ENCODE assay signal across 18 mouse cellular contexts in the genomic region with DNA sequence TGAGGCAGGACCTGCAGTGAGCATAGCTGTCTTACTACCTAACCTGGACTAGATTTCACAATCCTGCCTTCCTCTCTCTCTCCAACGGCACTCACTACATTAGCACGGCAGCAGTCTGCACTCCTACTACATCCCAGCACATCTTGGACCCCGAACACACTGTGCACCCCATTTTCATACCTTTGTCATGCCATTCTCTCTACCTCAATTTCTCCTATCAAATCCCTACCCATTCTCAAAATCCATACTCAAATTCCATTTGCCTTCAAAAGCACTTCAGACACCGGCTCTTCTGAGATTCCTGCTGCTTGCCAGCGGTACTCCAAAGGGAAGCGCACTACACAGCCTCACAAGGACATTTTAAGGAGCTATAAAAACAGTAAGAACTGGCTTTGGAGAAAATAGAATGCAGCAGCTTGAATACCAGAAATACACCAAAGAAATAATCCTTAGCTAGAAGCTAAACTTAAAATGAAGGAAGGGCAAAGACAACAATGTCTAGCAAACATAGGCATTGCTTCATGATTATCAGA. TPM values are rescaled to one million over a fixed set of nuclear protein-coding genes. Genes with fewer than 3 reads are reported as not detected.
DNase-seq lines count a peak whose midpoint lies in the region; ATAC-seq and TF ChIP-seq lines count a peak whose summit lies in the region.
"Had no signal": no experiment of that assay in that cellular context is flagged by ENCODE, and none has a peak within 500 bp of the region (broad histone marks: within the 10 kb centered on the region; RNA-seq: fewer than 3 reads in every experiment).

No protein-coding gene starts in this region.

- H3K27me3 ChIP-seq in intestine, embryonic 14.5 days (replicated peaks; ENCODE audit: control insufficient read depth, insufficient read depth, low read length) = no peaks in the 10 kb centered on the region
- H3K27me3 ChIP-seq in intestine, embryonic 15.5 days (replicated peaks) = no peaks in the 10 kb centered on the region
- H3K27me3 ChIP-seq in lung, postnatal 0 days (replicated peaks; ENCODE audit: insufficient read depth, low read length) = no peaks in the 10 kb centered on the region
- no peaks in the 10 kb centered on the region for H3K27me3 ChIP-seq in forebrain, embryonic 15.5 days
- H3K27me3 ChIP-seq in midbrain, embryonic 16.5 days (ENCODE audit: control insufficient read depth, insufficient read depth, low read depth, low read length) = no peaks in the 10 kb centered on the region
- H3K27me3 ChIP-seq: heart, embryonic 13.5 days; stomach, embryonic 15.5 days had no signal

- peaks cover 49% of the 10 kb centered on the region for H3K4me1 ChIP-seq in intestine, embryonic 14.5 days (replicated peaks; ENCODE audit: control insufficient read depth, insufficient read depth, low read length)
- peaks cover 14% of the 10 kb centered on the region for H3K4me1 ChIP-seq in intestine, embryonic 15.5 days (replicated peaks)
- H3K4me1 ChIP-seq in lung, postnatal 0 days (ENCODE audit: insufficient read depth, low read depth, low read length) = peaks cover 8% of the 10 kb centered on the region; the same call in 1 of the 2 replicates
- peaks cover 34% of the 10 kb centered on the region for H3K4me1 ChIP-seq in forebrain, embryonic 15.5 days
- H3K4me1 ChIP-seq in midbrain, embryonic 16.5 days (ENCODE audit: control insufficient read depth, insufficient read depth, low read length) = peaks cover 14% of the 10 kb centered on the region

- no peak overlapping the region for H3K9ac ChIP-seq in intestine, embryonic 14.5 days (ENCODE audit: low read length)
- no peak overlapping the region for H3K9ac ChIP-seq in intestine, embryonic 15.5 days
- H3K9ac ChIP-seq in lung, postnatal 0 days (replicated peaks; ENCODE audit: low read depth) = no peak overlapping the region
- no peak overlapping the region for H3K9ac ChIP-seq in forebrain, embryonic 15.5 days (replicated peaks)
- H3K9ac ChIP-seq in midbrain, embryonic 16.5 days (ENCODE audit: low read depth, low read length) = no peak overlapping the region
- H3K9ac ChIP-seq: heart, embryonic 13.5 days; stomach, embryonic 15.5 days had no signal

- TF ChIP-seq CTCF in lung, postnatal 0 days (IDR thresholded peaks at IDR 0.05) = no peak

- peak; percentile 96 for TF ChIP-seq EP300 in lung, postnatal 0 days (IDR thresholded peaks at IDR 0.05)

- no peak overlapping the region for H3K4me2 ChIP-seq in intestine, embryonic 14.5 days (ENCODE audit: low read length)
- H3K4me2 ChIP-seq in intestine, embryonic 15.5 days (replicated peaks) = no peak overlapping the region
- H3K4me2 ChIP-seq in lung, postnatal 0 days (replicated peaks; ENCODE audit: low read depth, low read length) = no peak overlapping the region
- H3K4me2 ChIP-seq in forebrain, embryonic 15.5 days (replicated peaks) = no peak overlapping the region
- no peak overlapping the region for H3K4me2 ChIP-seq in midbrain, embryonic 16.5 days (ENCODE audit: low read length)
- H3K4me2 ChIP-seq: heart, embryonic 13.5 days; stomach, embryonic 15.5 days had no signal

- no peak for ATAC-seq in intestine, embryonic 14.5 days (replicated peaks; ENCODE audit: low FRiP score, low TSS enrichment, low read depth)
- no peak for ATAC-seq in intestine, embryonic 15.5 days
- ATAC-seq in lung, postnatal 0 days = peak; percentile 78
- no peak for ATAC-seq in forebrain, embryonic 15.5 days (replicated peaks)
- ATAC-seq in midbrain, embryonic 16.5 days = no peak
- ATAC-seq: forebrain, embryonic 14.5 days; hindbrain, postnatal 0 days had no signal

- no peak overlapping the region for H3K27ac ChIP-seq in intestine, embryonic 14.5 days (ENCODE audit: low read depth)
- H3K27ac ChIP-seq in intestine, embryonic 15.5 days = no peak overlapping the region
- H3K27ac ChIP-seq in lung, postnatal 0 days (ENCODE audit: low read length) = peak overlapping the region; percentile 71; the same call in 1 of the 2 replicates
- no peak overlapping the region for H3K27ac ChIP-seq in forebrain, embryonic 15.5 days (replicated peaks)
- no peak overlapping the region for H3K27ac ChIP-seq in midbrain, embryonic 16.5 days (ENCODE audit: low read length)
- H3K27ac ChIP-seq: heart, embryonic 13.5 days; hindbrain, postnatal 0 days; stomach, embryonic 15.5 days had no signal

- 68% methylated on average over 6 of the region's 6 CpGs for WGBS in intestine, embryonic 14.5 days
- 67% methylated on average over 6 of the region's 6 CpGs for WGBS in intestine, embryonic 15.5 days
- WGBS in lung, postnatal 0 days = 47% methylated on average over 6 of the region's 6 CpGs
- WGBS in forebrain, embryonic 15.5 days = 72% methylated on average over 6 of the region's 6 CpGs
- 70% methylated on average over 6 of the region's 6 CpGs for WGBS in midbrain, embryonic 16.5 days

- H3K9me3 ChIP-seq in intestine, embryonic 14.5 days (ENCODE audit: control insufficient read depth, low read length) = no peaks in the 10 kb centered on the region
- no peaks in the 10 kb centered on the region for H3K9me3 ChIP-seq in intestine, embryonic 15.5 days
- no peaks in the 10 kb centered on the region for H3K9me3 ChIP-seq in lung, postnatal 0 days (ENCODE audit: low read length)
- H3K9me3 ChIP-seq in forebrain, embryonic 15.5 days = no peaks in the 10 kb centered on the region
- H3K9me3 ChIP-seq in midbrain, embryonic 16.5 days (replicated peaks; ENCODE audit: control insufficient read depth, low read length, poor library complexity, severe bottlenecking) = no peaks in the 10 kb centered on the region
- H3K9me3 ChIP-seq: G1E; heart, embryonic 13.5 days; stomach, embryonic 15.5 days had no signal

- no peaks in the 10 kb centered on the region for H3K36me3 ChIP-seq in intestine, embryonic 14.5 days (ENCODE audit: control insufficient read depth, insufficient read depth, low read length)
- no peaks in the 10 kb centered on the region for H3K36me3 ChIP-seq in intestine, embryonic 15.5 days
- no peaks in the 10 kb centered on the region for H3K36me3 ChIP-seq in lung, postnatal 0 days (ENCODE audit: insufficient read depth, low read length)
- H3K36me3 ChIP-seq in forebrain, embryonic 15.5 days = no peaks in the 10 kb centered on the region
- H3K36me3 ChIP-seq in midbrain, embryonic 16.5 days (ENCODE audit: control insufficient read depth, insufficient read depth, low read length) = no peaks in the 10 kb centered on the region
- H3K36me3 ChIP-seq: heart, embryonic 13.5 days; stomach, embryonic 15.5 days had no signal

- H3K4me3 ChIP-seq in intestine, embryonic 14.5 days (ENCODE audit: low read depth, low read length) = no peak overlapping the region
- H3K4me3 ChIP-seq in intestine, embryonic 15.5 days (replicated peaks) = no peak overlapping the region
- H3K4me3 ChIP-seq in lung, postnatal 0 days (ENCODE audit: low read depth, low read length) = no peak overlapping the region
- no peak overlapping the region for H3K4me3 ChIP-seq in forebrain, embryonic 15.5 days
- H3K4me3 ChIP-seq in midbrain, embryonic 16.5 days (ENCODE audit: low read depth, low read length) = no peak overlapping the region
- H3K4me3 ChIP-seq: erythroblast, embryonic 14.5 days; heart, embryonic 13.5 days; stomach, embryonic 15.5 days had no signal

- peak; percentile 27 for DNase-seq in intestine, embryonic 14.5 days (ENCODE audit: low spot score)
- DNase-seq in lung, adult 18-20 months = peak; percentile 63 to 69
- DNase-seq in lung, postnatal 0 days (ENCODE audit: low spot score) = peak; percentile 82
- peak; percentile 58 for DNase-seq in telencephalon, adult 2 months (ENCODE audit: low read depth, low spot score)
- DNase-seq: cerebellum, adult 11-12 months; cerebellum, postnatal 25 days; gastrocnemius, postnatal 10 days; kidney, postnatal 4 days; right cerebral cortex, adult 18-20 months had no signal

RNA-seq across cellular contexts. Expression of a gene that starts 28.0 kb away (rescaled TPM):
- 13.7 and 14.3 TPM in 2 replicates for polyA plus RNA-seq in intestine, embryonic 14.5 days (2014; fragmentation: Nextera tagmentation; extraction: Ambion mirVana)
- 9.4 and 10.3 TPM in 2 replicates for polyA plus RNA-seq in intestine, embryonic 15.5 days (2015; fragmentation: Nextera tagmentation; extraction: Ambion mirVana)
- polyA plus RNA-seq in lung, postnatal 0 days (2015; fragmentation: Nextera tagmentation; extraction: Ambion mirVana) = 25.1 and 29.3 TPM in 2 replicates
- 19.7 and 21.5 TPM in 2 replicates for polyA plus RNA-seq in forebrain, embryonic 15.5 days (2015; fragmentation: Nextera tagmentation; extraction: Ambion mirVana)
- 13.9 and 14.5 TPM in 2 replicates for polyA plus RNA-seq in midbrain, embryonic 16.5 days (2015; fragmentation: Nextera tagmentation; extraction: Ambion mirVana)

RNA-seq across cellular contexts. Expression of a gene that starts 28.1 kb away (rescaled TPM):
- polyA plus RNA-seq in intestine, embryonic 14.5 days (2014; fragmentation: Nextera tagmentation; extraction: Ambion mirVana) = 448 and 458 TPM in 2 replicates
- polyA plus RNA-seq in intestine, embryonic 15.5 days (2015; fragmentation: Nextera tagmentation; extraction: Ambion mirVana) = 618 and 622 TPM in 2 replicates
- 837 and 926 TPM in 2 replicates for polyA plus RNA-seq in lung, postnatal 0 days (2015; fragmentation: Nextera tagmentation; extraction: Ambion mirVana)
- 528 and 529 TPM in 2 replicates for polyA plus RNA-seq in forebrain, embryonic 15.5 days (2015; fragmentation: Nextera tagmentation; extraction: Ambion mirVana)
- 525 and 552 TPM in 2 replicates for polyA plus RNA-seq in midbrain, embryonic 16.5 days (2015; fragmentation: Nextera tagmentation; extraction: Ambion mirVana)

Comparison
In these comparisons a context has a peak if more than half of its experiments do, and no peak if none do; other contexts are left out.
1. DNase-seq: peak in every context shown above with its lines; median percentile 82 in lung, postnatal 0 days; 66 in lung, adult 18-20 months; 58 in telencephalon, adult 2 months; 27 in intestine, embryonic 14.5 days.